Mouse (Mus musculus): ENCODE data around the gene Shld1. TPM values are rescaled to one million over a fixed set of nuclear protein-coding genes. Genes with fewer than 3 reads are reported as not detected.

Shld1 gene
- polyA plus RNA-seq, 1 experiment: 5.7 TPM

GRCm38 (mm10) chr2:132693980-132694379 lies 7.2 kb downstream of the Shld1 start:
- H3K27ac ChIP-seq (ENCODE audit: insufficient read depth, low read length): no peak overlapping the region
- no peak overlapping the region for H3K9ac ChIP-seq (ENCODE audit: low read depth, poor library complexity, severe bottlenecking)
- H3K36me3 ChIP-seq (ENCODE audit: control insufficient read depth, insufficient read depth, low read length, poor library complexity, severe bottlenecking): no peaks in the 10 kb centered on the region

GRCm38 (mm10) chr2:132695358-132696093 lies 8.8 kb downstream of the Shld1 start:
- H3K4me1 ChIP-seq (ENCODE audit: control insufficient read depth, insufficient read depth, low read length): no peaks in the 10 kb centered on the region
- no peak overlapping the region for H3K27ac ChIP-seq (ENCODE audit: insufficient read depth, low read length)
- H3K27me3 ChIP-seq (ENCODE audit: control insufficient read depth, insufficient read depth, low read length, poor library complexity, severe bottlenecking): no peaks in the 10 kb centered on the region

More at GRCm38 (mm10) chr2:132693980-132694379, 7.2 kb downstream of the Shld1 start:
- H3K27me3 ChIP-seq (ENCODE audit: control insufficient read depth, insufficient read depth, low read length, poor library complexity, severe bottlenecking): no peaks in the 10 kb centered on the region
- H3K9me3 ChIP-seq (replicated peaks; ENCODE audit: control insufficient read depth, insufficient read depth, low read length, poor library complexity, severe bottlenecking): no peaks in the 10 kb centered on the region
- no peak overlapping the region for H3K4me3 ChIP-seq (ENCODE audit: low read depth, low read length)
- TF ChIP-seq POLR2A (IDR thresholded peaks at IDR 0.05; ENCODE audit: insufficient read depth, low read length) (no peak), CTCF (IDR thresholded peaks at IDR 0.05; ENCODE audit: low read depth, low read length) (no peak), EP300 (IDR thresholded peaks at IDR 0.05; ENCODE audit: insufficient read depth, low read depth, low read length) (no peak)
- H3K4me1 ChIP-seq (ENCODE audit: control insufficient read depth, insufficient read depth, low read length): no peaks in the 10 kb centered on the region

GRCm38 (mm10) chr2:132696519-132696918 lies 9.8 kb downstream of the Shld1 start:
- no peak for TF ChIP-seq EP300 (IDR thresholded peaks at IDR 0.05; ENCODE audit: insufficient read depth, low read depth, low read length)
- TF ChIP-seq CTCF (IDR thresholded peaks at IDR 0.05; ENCODE audit: low read depth, low read length): no peak
- TF ChIP-seq POLR2A (IDR thresholded peaks at IDR 0.05; ENCODE audit: insufficient read depth, low read length): no peak
- Histone ChIP-seq H3K27ac (ENCODE audit: insufficient read depth, low read length) (no peak overlapping the region), H3K4me1 (ENCODE audit: control insufficient read depth, insufficient read depth, low read length) (no peaks in the 10 kb centered on the region), H3K4me3 (ENCODE audit: low read depth, low read length) (no peak overlapping the region), H3K36me3 (ENCODE audit: control insufficient read depth, insufficient read depth, low read length, poor library complexity, severe bottlenecking) (no peaks in the 10 kb centered on the region), H3K9me3 (replicated peaks; ENCODE audit: control insufficient read depth, insufficient read depth, low read length, poor library complexity, severe bottlenecking) (no peaks in the 10 kb centered on the region), H3K9ac (ENCODE audit: low read depth, poor library complexity, severe bottlenecking) (no peak overlapping the region), H3K27me3 (ENCODE audit: control insufficient read depth, insufficient read depth, low read length, poor library complexity, severe bottlenecking) (no peaks in the 10 kb centered on the region)

More at GRCm38 (mm10) chr2:132695358-132696093, 8.8 kb downstream of the Shld1 start:
- Histone ChIP-seq H3K9me3 (replicated peaks; ENCODE audit: control insufficient read depth, insufficient read depth, low read length, poor library complexity, severe bottlenecking) (no peaks in the 10 kb centered on the region), H3K9ac (ENCODE audit: low read depth, poor library complexity, severe bottlenecking) (no peak overlapping the region), H3K36me3 (ENCODE audit: control insufficient read depth, insufficient read depth, low read length, poor library complexity, severe bottlenecking) (no peaks in the 10 kb centered on the region), H3K4me3 (ENCODE audit: low read depth, low read length) (no peak overlapping the region)
- TF ChIP-seq CTCF (IDR thresholded peaks at IDR 0.05; ENCODE audit: low read depth, low read length): no peak
- TF ChIP-seq EP300 (IDR thresholded peaks at IDR 0.05; ENCODE audit: insufficient read depth, low read depth, low read length): no peak
- no peak for TF ChIP-seq POLR2A (IDR thresholded peaks at IDR 0.05; ENCODE audit: insufficient read depth, low read length)

GRCm38 (mm10) chr2:132697256-132697655 lies 10.5 kb downstream of the Shld1 start:
- TF ChIP-seq EP300 (IDR thresholded peaks at IDR 0.05; ENCODE audit: insufficient read depth, low read depth, low read length) (no peak), CTCF (IDR thresholded peaks at IDR 0.05; ENCODE audit: low read depth, low read length) (no peak), POLR2A (IDR thresholded peaks at IDR 0.05; ENCODE audit: insufficient read depth, low read length) (no peak)
- Histone ChIP-seq H3K9ac (ENCODE audit: low read depth, poor library complexity, severe bottlenecking) (no peak overlapping the region), H3K36me3 (ENCODE audit: control insufficient read depth, insufficient read depth, low read length, poor library complexity, severe bottlenecking) (no peaks in the 10 kb centered on the region), H3K4me3 (ENCODE audit: low read depth, low read length) (no peak overlapping the region), H3K4me1 (ENCODE audit: control insufficient read depth, insufficient read depth, low read length) (peaks cover 3% of the 10 kb centered on the region), H3K9me3 (replicated peaks; ENCODE audit: control insufficient read depth, insufficient read depth, low read length, poor library complexity, severe bottlenecking) (no peaks in the 10 kb centered on the region), H3K27ac (ENCODE audit: insufficient read depth, low read length) (no peak overlapping the region), H3K27me3 (ENCODE audit: control insufficient read depth, insufficient read depth, low read length, poor library complexity, severe bottlenecking) (no peaks in the 10 kb centered on the region)

- Histone ChIP-seq H3K9me3 (replicated peaks; ENCODE audit: control insufficient read depth, insufficient read depth, low read length, poor library complexity, severe bottlenecking) (no peaks in the 10 kb centered on the region), H3K36me3 (ENCODE audit: control insufficient read depth, insufficient read depth, low read length, poor library complexity, severe bottlenecking) (no peaks in the 10 kb centered on the region), H3K9ac (ENCODE audit: low read depth, poor library complexity, severe bottlenecking) (no peak overlapping the region), H3K27me3 (ENCODE audit: control insufficient read depth, insufficient read depth, low read length, poor library complexity, severe bottlenecking) (no peaks in the 10 kb centered on the region), H3K4me3 (ENCODE audit: low read depth, low read length) (no peak overlapping the region), H3K27ac (ENCODE audit: insufficient read depth, low read length) (no peak overlapping the region), H3K4me1 (ENCODE audit: control insufficient read depth, insufficient read depth, low read length) (peaks cover 3% of the 10 kb centered on the region)
- TF ChIP-seq EP300 (IDR thresholded peaks at IDR 0.05; ENCODE audit: insufficient read depth, low read depth, low read length) (no peak), POLR2A (IDR thresholded peaks at IDR 0.05; ENCODE audit: insufficient read depth, low read length) (no peak)
These were observed 11.0 kb downstream of the Shld1 start for GRCm38 (mm10) chr2:132697695-132698094.

- TF ChIP-seq POLR2A (IDR thresholded peaks at IDR 0.05; ENCODE audit: insufficient read depth, low read length): no peak
- no peak for TF ChIP-seq EP300 (IDR thresholded peaks at IDR 0.05; ENCODE audit: insufficient read depth, low read depth, low read length)
- no peak for TF ChIP-seq CTCF (IDR thresholded peaks at IDR 0.05; ENCODE audit: low read depth, low read length)
- H3K9me3 ChIP-seq (replicated peaks; ENCODE audit: control insufficient read depth, insufficient read depth, low read length, poor library complexity, severe bottlenecking): no peaks in the 10 kb centered on the region
- no peak overlapping the region for H3K4me3 ChIP-seq (ENCODE audit: low read depth, low read length)
- H3K27me3 ChIP-seq (ENCODE audit: control insufficient read depth, insufficient read depth, low read length, poor library complexity, severe bottlenecking): no peaks in the 10 kb centered on the region
- no peaks in the 10 kb centered on the region for H3K36me3 ChIP-seq (ENCODE audit: control insufficient read depth, insufficient read depth, low read length, poor library complexity, severe bottlenecking)
- H3K4me1 ChIP-seq (ENCODE audit: control insufficient read depth, insufficient read depth, low read length): peaks cover 3% of the 10 kb centered on the region
- no peak overlapping the region for H3K9ac ChIP-seq (ENCODE audit: low read depth, poor library complexity, severe bottlenecking)
- H3K27ac ChIP-seq (ENCODE audit: insufficient read depth, low read length): no peak overlapping the region
These were observed 11.7 kb downstream of the Shld1 start for GRCm38 (mm10) chr2:132698420-132698819.

All from ES-Bruce4 (cell line).